ENCODE assay signal across 18 mouse cellular contexts in the genomic region with DNA sequence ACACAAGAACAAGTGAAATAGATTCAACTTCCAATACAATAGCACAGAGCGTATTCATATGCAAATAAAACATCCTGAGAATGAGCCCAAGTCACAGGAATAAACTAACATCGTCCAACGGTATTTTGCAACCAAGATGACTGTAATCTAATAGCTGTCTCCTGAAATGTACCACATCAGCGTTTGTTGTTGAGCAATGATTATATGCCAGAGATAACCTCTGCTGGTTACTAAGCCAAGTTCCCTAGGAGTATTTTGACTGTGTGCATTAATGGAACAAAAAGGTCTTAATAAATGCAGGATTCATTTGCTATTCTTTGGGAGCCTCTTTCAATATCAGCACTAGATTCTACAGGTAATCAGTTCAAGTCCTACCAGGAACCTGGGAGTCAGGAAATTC.
"Had no signal": no experiment of that assay in that cellular context is flagged by ENCODE, and none has a peak within 500 bp of the region (broad histone marks: within the 10 kb centered on the region; RNA-seq: fewer than 3 reads in every experiment).

No protein-coding gene starts in this region.

- ATAC-seq: lung, postnatal 0 days; midbrain, embryonic 13.5 days; midbrain, embryonic 15.5 days had no signal

- H3K27me3 ChIP-seq: lung, embryonic 15.5 days; megakaryocyte, embryonic 14.5 days; midbrain, embryonic 13.5 days; midbrain, embryonic 15.5 days; neural tube, embryonic 12.5 days; stomach, embryonic 15.5 days had no signal

- DNase-seq: lung, adult 2 months; lung, postnatal 14 days; lung, postnatal 36 days; right cerebral cortex, postnatal 14 days; thymus, adult 2 months; thymus, postnatal 14 days; thymus, postnatal 36 days had no signal

- H3K9me3 ChIP-seq: lung, embryonic 15.5 days; megakaryocyte, embryonic 14.5 days; midbrain, embryonic 13.5 days; midbrain, embryonic 15.5 days; neural tube, embryonic 12.5 days; stomach, embryonic 15.5 days had no signal

- H3K36me3 ChIP-seq: lung, embryonic 15.5 days; midbrain, embryonic 13.5 days; midbrain, embryonic 15.5 days; neural tube, embryonic 12.5 days; stomach, embryonic 15.5 days had no signal

- H3K4me3 ChIP-seq: lung, embryonic 15.5 days; megakaryocyte, embryonic 14.5 days; midbrain, embryonic 13.5 days; midbrain, embryonic 15.5 days; neural tube, embryonic 12.5 days; stomach, embryonic 15.5 days had no signal

- H3K27ac ChIP-seq: liver, embryonic 14.5 days; lung, embryonic 15.5 days; macrophage; midbrain, embryonic 13.5 days; midbrain, embryonic 15.5 days; neural tube, embryonic 12.5 days; stomach, embryonic 15.5 days; stomach, postnatal 0 days had no signal

- H3K9ac ChIP-seq: liver, embryonic 14.5 days; lung, embryonic 15.5 days; midbrain, embryonic 13.5 days; midbrain, embryonic 15.5 days; neural tube, embryonic 12.5 days; stomach, embryonic 15.5 days had no signal

- H3K4me2 ChIP-seq: lung, embryonic 15.5 days; midbrain, embryonic 11.5 days; midbrain, embryonic 13.5 days; midbrain, embryonic 15.5 days; neural tube, embryonic 12.5 days; stomach, embryonic 15.5 days had no signal

- H3K4me1 ChIP-seq: lung, embryonic 15.5 days; midbrain, embryonic 13.5 days; midbrain, embryonic 15.5 days; neural tube, embryonic 12.5 days; stomach, embryonic 15.5 days had no signal
